Mouse (Mus musculus) intestine, embryonic 16.5 days (tissue): Measurements from ENCODE around the gene Nprl2. TPM values are rescaled to one million over a fixed set of nuclear protein-coding genes. Genes with fewer than 3 reads are reported as not detected.

Experiments
- ATAC-seq: fragments of 200-750 bp; cut with Nextera tagmentation; 2 replicates; pipeline ENCODE4 v1.8.0; 2017; ENCODE audit warnings: moderate TSS enrichment, moderate library complexity
- H3K27ac ChIP-seq: fragments of 300-500 bp; sonication (generic); 2 replicates; pipeline ENCODE4 v1.5.1; 2014; ENCODE audit warnings: mild to moderate bottlenecking, low read length
- H3K27me3 ChIP-seq: fragments of 300-500 bp; sonication (generic); replicated peaks from 2 replicates; pipeline ENCODE4 v1.6.1; 2014; ENCODE audit warnings: low read length, control low read depth, mixed read lengths; ENCODE audit not compliant: control insufficient read depth, insufficient read depth
- H3K36me3 ChIP-seq: fragments of 300-500 bp; sonication (generic); 2 replicates; pipeline ENCODE4 v1.6.1; 2014; ENCODE audit warnings: low read length, control low read depth; ENCODE audit not compliant: control insufficient read depth, insufficient read depth
- H3K4me1 ChIP-seq: fragments of 300-500 bp; sonication (generic); 2 replicates; pipeline ENCODE4 v1.6.1; 2014; ENCODE audit warnings: low read length, control low read depth, mixed read lengths; ENCODE audit not compliant: control insufficient read depth, insufficient read depth
- H3K4me2 ChIP-seq: fragments of 300-500 bp; sonication (generic); 2 replicates; pipeline ENCODE4 v1.6.1; 2014; ENCODE audit warnings: low read depth, low read length, control low read depth
- H3K4me3 ChIP-seq: fragments of 300-500 bp; sonication (generic); 2 replicates; pipeline ENCODE4 v1.5.1; 2014; ENCODE audit warnings: mild to moderate bottlenecking, low read length
- H3K9ac ChIP-seq: fragments of 300-500 bp; sonication (generic); 2 replicates; pipeline ENCODE4 v1.6.1; 2014; ENCODE audit warnings: low read depth, low read length
- H3K9me3 ChIP-seq: fragments of 300-500 bp; sonication (generic); 2 replicates; pipeline ENCODE4 v1.6.1; 2016; ENCODE audit warnings: low read length, control low read depth; ENCODE audit not compliant: control insufficient read depth
- WGBS: fragments of 180-500 bp; shearing (Covaris S2); extraction: QIAGEN DNeasy Blood & Tissue Kit; methylation state at CpG from one replicate; pipeline ENCODE4 v1.1.7; 2014; 5-methylcytosine and 5-hydroxymethylcytosine counted together
- polyA plus RNA-seq: library from polyadenylated mRNA; unstranded; fragments of >200 nt; fragmentation: Nextera tagmentation; extraction: Ambion mirVana; gene quantifications from 2 replicates; pipeline ENCODE4 v1.2.1, GENCODE M21; 2015

The Nprl2 gene
- polyA plus RNA-seq, 1 experiment from 2014 or later: 39.1 TPM

- Histone ChIP-seq H3K27me3 (no peaks in the 10 kb centered on the region), H3K9me3 (no peaks in the 10 kb centered on the region), H3K36me3 (peaks cover 15% of the 10 kb centered on the region), H3K4me3 (peak overlapping the region; percentile 82), H3K4me1 (peaks cover 31% of the 10 kb centered on the region), H3K9ac (peak overlapping the region; percentile 83), H3K4me2 (peak overlapping the region; percentile 74), H3K27ac (peak overlapping the region; percentile 82)
- ATAC-seq: no peak
- 2% methylated on average over 33 of the region's 33 CpGs for WGBS
These were observed 46.0 kb downstream of the Nprl2 start for GRCm38 (mm10) chr9:107587833-107588639.

DNA sequence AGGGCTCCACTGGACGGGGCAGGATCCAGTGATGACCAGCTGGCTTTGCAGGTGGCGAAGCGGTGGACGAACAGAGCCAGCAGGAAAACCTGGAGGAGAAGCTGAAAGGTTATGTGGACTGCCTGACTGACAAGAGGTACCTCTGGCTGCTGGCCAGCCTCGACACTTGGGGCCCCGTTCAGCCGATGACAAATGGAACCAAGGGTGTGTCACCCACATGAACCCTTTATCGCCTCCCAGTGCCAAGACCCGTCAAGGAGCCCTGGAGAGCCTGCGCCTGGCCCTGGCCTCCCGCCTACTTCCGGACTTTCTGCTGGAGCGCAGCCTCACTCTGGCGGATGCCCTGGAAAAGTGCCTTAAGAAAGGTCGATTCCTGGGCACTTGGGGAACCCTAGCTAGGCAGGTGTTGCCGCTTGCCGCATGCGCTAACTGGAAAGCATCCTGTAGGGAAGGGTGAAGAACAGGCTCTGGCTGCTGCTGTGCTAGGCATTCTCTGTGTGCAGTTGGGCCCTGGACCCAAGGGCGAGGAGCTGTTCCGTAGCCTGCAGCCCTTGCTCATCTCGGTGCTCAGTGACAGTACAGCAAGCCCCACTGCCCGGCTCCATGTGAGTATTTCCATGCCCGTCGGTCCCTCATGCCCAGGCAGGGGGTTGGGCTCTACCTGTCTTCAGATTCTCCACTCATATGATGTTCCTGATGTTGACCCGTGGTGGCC lies 48.2 kb downstream of the Nprl2 start:
- H3K4me2 ChIP-seq: peak overlapping the region; percentile 74
- peaks cover 31% of the 10 kb centered on the region for H3K4me1 ChIP-seq
- H3K9ac ChIP-seq: peak overlapping the region; percentile 83
- no peaks in the 10 kb centered on the region for H3K9me3 ChIP-seq
- peaks cover 23% of the 10 kb centered on the region for H3K36me3 ChIP-seq
- peak overlapping the region; percentile 15; the same call in 1 of the 2 replicates for H3K4me3 ChIP-seq
- peak; percentile 41 for ATAC-seq
- WGBS: 75% methylated on average over 25 of the region's 25 CpGs
- peak overlapping the region; percentile 85 for H3K27ac ChIP-seq
- H3K27me3 ChIP-seq: no peaks in the 10 kb centered on the region

GRCm38 (mm10) chr9:107590773-107591060 lies 48.7 kb downstream of the Nprl2 start:
- no peaks in the 10 kb centered on the region for H3K9me3 ChIP-seq
- no peaks in the 10 kb centered on the region for H3K27me3 ChIP-seq
- peak overlapping the region; percentile 43 for H3K4me2 ChIP-seq
- H3K4me1 ChIP-seq: peaks cover 31% of the 10 kb centered on the region
- peak overlapping the region; percentile 55 for H3K9ac ChIP-seq
- H3K4me3 ChIP-seq: peak overlapping the region; percentile 15; the same call in 1 of the 2 replicates
- 83% methylated on average over 6 of the region's 6 CpGs for WGBS
- H3K27ac ChIP-seq: peak overlapping the region; percentile 85
- no peak for ATAC-seq
- H3K36me3 ChIP-seq: peaks cover 23% of the 10 kb centered on the region

DNA sequence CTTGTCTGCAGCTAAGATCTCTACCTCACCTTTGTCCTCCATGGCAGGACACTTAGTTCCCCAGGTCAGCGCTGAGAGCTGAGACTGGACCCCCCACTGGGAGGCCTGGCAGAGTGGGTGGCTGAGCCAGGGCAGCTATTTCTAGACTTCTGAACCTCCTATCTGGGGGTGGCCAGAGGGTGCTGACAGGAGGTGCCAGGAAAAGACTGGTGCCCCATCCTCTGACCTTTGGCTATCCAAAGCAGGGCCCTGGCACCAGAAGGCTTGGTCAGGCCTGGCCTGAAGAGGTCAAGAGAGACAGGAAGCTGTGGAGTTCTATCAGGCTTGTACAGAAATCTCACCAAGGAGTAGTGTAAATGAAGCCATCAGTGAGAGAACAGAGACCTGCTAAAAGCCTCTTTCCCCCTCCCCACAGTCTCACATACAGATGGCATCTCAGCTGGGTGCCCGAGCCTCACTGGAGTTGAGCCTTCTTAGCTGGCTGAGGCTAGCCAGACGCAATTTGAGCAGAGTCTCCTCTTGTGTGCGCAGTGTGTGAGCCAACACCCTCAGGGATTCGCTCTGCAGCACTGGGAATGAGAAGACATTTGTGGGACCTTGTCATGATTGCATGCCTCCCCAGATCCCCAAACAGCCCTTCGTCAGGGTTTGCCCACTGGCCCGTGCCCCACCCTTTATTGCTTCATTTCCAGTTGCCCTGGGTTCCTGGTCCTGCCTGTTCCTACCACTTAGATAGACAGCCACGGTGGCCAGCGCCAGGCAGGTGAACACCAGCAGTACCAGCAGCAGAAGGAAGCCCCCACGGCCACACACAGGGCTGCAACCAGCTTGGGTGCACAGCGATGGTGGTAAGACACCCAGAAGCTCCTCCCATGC lies 51.3 kb downstream of the Nprl2 start:
- no peak for ATAC-seq
- Histone ChIP-seq H3K27me3 (no peaks in the 10 kb centered on the region), H3K9ac (no peak overlapping the region), H3K27ac (no peak overlapping the region), H3K9me3 (no peaks in the 10 kb centered on the region), H3K4me2 (no peak overlapping the region), H3K36me3 (peaks cover 23% of the 10 kb centered on the region), H3K4me3 (no peak overlapping the region), H3K4me1 (peaks cover 25% of the 10 kb centered on the region)
- 80% methylated on average over 11 of the region's 11 CpGs for WGBS

GRCm38 (mm10) chr9:107594281-107595062 lies 52.4 kb downstream of the Nprl2 start:
- Histone ChIP-seq H3K27me3 (no peaks in the 10 kb centered on the region), H3K4me3 (no peak overlapping the region), H3K36me3 (peaks cover 23% of the 10 kb centered on the region), H3K27ac (no peak overlapping the region), H3K9ac (no peak overlapping the region), H3K4me1 (peaks cover 21% of the 10 kb centered on the region), H3K4me2 (no peak overlapping the region), H3K9me3 (no peaks in the 10 kb centered on the region)
- ATAC-seq: no peak
- WGBS: 80% methylated on average over 8 of the region's 8 CpGs

Other genes with a start within 250 kb of the Nprl2 start
- 17.5 and 19.9 TPM in 2 replicates for gene Cish, start 246.2 kb upstream of the Nprl2 start, polyA plus RNA-seq
- 11.2 and 11.8 TPM in 2 replicates for gene Hemk1, start 203.9 kb upstream of the Nprl2 start, polyA plus RNA-seq
- 0.21 and 0.26 TPM in 2 replicates for gene 6430571L13Rik, start 201.6 kb upstream of the Nprl2 start, polyA plus RNA-seq
- gene Cacna2d2, start 142.6 kb upstream of the Nprl2 start, polyA plus RNA-seq: 0.50 and 0.77 TPM in 2 replicates
- gene Tmem115, start 8.3 kb upstream of the Nprl2 start, polyA plus RNA-seq: 39.4 and 40.6 TPM in 2 replicates
- 39.2 and 39.9 TPM in 2 replicates for gene Cyb561d2, start within 50 bp of the Nprl2 start, polyA plus RNA-seq
- 2.3 and 2.5 TPM in 2 replicates for gene Zmynd10, start 5.1 kb downstream of the Nprl2 start, polyA plus RNA-seq
- gene Rassf1, start 9.3 kb downstream of the Nprl2 start, polyA plus RNA-seq: 52.5 and 53.7 TPM in 2 replicates
- 49.6 and 50.6 TPM in 2 replicates for gene Tusc2, start 21.0 kb downstream of the Nprl2 start, polyA plus RNA-seq
- gene Hyal2, start 25.7 kb downstream of the Nprl2 start, polyA plus RNA-seq: 88.2 and 91.2 TPM in 2 replicates
- gene Hyal1, start 34.7 kb downstream of the Nprl2 start, polyA plus RNA-seq: 5.8 and 5.9 TPM in 2 replicates
- 19.2 and 20.2 TPM in 2 replicates for gene Naa80, start 36.7 kb downstream of the Nprl2 start, polyA plus RNA-seq
- gene Hyal3, start 38.6 kb downstream of the Nprl2 start, polyA plus RNA-seq: 0.66 and 0.68 TPM in 2 replicates
- 79.0 and 89.6 TPM in 2 replicates for gene Ifrd2, start 45.4 kb downstream of the Nprl2 start, polyA plus RNA-seq
- 50.4 and 54.9 TPM in 2 replicates for gene Sema3b, start 67.0 kb downstream of the Nprl2 start, polyA plus RNA-seq
- gene Gnai2, start 93.1 kb downstream of the Nprl2 start, polyA plus RNA-seq: 301 and 311 TPM in 2 replicates
- gene Slc38a3, start 127.3 kb downstream of the Nprl2 start, polyA plus RNA-seq: 10.1 TPM in 2 replicates
- gene Gnat1, start 137.5 kb downstream of the Nprl2 start, polyA plus RNA-seq: 0.98 and 1.6 TPM in 2 replicates
- 5.7 and 8.3 TPM in 2 replicates for gene Sema3f, start 168.2 kb downstream of the Nprl2 start, polyA plus RNA-seq
- gene Rbm5, start 228.8 kb downstream of the Nprl2 start, polyA plus RNA-seq: 127 and 145 TPM in 2 replicates